Mouse (Mus musculus) E14TG2a.4 (cell line): Measurements from ENCODE around the gene Cdhr4.

ENCODE experiments used
- H3K27me3 ChIP-seq: 2 replicates; pipeline ENCODE4 v1.6.1; 2014; ENCODE audit warnings: low read length, control low read depth; ENCODE audit not compliant: insufficient read depth
- H3K36me3 ChIP-seq: 2 replicates; pipeline ENCODE4 v1.6.1; 2014; ENCODE audit warnings: low read length, control low read depth; ENCODE audit not compliant: insufficient read depth
- H3K4me1 ChIP-seq: replicated peaks from 2 replicates; pipeline ENCODE4 v1.6.1; 2014; ENCODE audit warnings: low read depth, low read length, control low read depth
- H3K4me3 ChIP-seq: replicated peaks from 2 replicates; pipeline ENCODE4 v1.5.1; 2014; ENCODE audit warnings: mild to moderate bottlenecking, low read length
- H3K9me3 ChIP-seq: 2 replicates; pipeline ENCODE4 v1.6.1; 2014; ENCODE audit warnings: low read length, control low read depth
- CTCF ChIP-seq: conservative IDR thresholded peaks from 2 replicates; pipeline ENCODE4 v1.5.1; 2014; ENCODE audit warnings: low read length
- NANOG ChIP-seq: IDR thresholded peaks from 2 replicates; pipeline ENCODE4 v1.6.1; 2014; ENCODE audit warnings: borderline replicate concordance, low read length, mixed read lengths
- POU5F1 ChIP-seq: IDR thresholded peaks from 2 replicates; pipeline ENCODE4 v1.6.1; 2014; ENCODE audit warnings: low read length, borderline replicate concordance

The Cdhr4 gene

GRCm38 (mm10) chr9:108046582-108046981 is 54.3 kb downstream of the Cdhr4 start:
- no peaks in the 10 kb centered on the region for H3K9me3 ChIP-seq
- peaks cover 64% of the 10 kb centered on the region for H3K4me1 ChIP-seq
- TF ChIP-seq POU5F1 (no peak), CTCF (no peak), NANOG (no peak)
- H3K27me3 ChIP-seq, result no peaks in the 10 kb centered on the region
- peaks cover 72% of the 10 kb centered on the region for H3K36me3 ChIP-seq
- H3K4me3 ChIP-seq, result no peak overlapping the region

DNA sequence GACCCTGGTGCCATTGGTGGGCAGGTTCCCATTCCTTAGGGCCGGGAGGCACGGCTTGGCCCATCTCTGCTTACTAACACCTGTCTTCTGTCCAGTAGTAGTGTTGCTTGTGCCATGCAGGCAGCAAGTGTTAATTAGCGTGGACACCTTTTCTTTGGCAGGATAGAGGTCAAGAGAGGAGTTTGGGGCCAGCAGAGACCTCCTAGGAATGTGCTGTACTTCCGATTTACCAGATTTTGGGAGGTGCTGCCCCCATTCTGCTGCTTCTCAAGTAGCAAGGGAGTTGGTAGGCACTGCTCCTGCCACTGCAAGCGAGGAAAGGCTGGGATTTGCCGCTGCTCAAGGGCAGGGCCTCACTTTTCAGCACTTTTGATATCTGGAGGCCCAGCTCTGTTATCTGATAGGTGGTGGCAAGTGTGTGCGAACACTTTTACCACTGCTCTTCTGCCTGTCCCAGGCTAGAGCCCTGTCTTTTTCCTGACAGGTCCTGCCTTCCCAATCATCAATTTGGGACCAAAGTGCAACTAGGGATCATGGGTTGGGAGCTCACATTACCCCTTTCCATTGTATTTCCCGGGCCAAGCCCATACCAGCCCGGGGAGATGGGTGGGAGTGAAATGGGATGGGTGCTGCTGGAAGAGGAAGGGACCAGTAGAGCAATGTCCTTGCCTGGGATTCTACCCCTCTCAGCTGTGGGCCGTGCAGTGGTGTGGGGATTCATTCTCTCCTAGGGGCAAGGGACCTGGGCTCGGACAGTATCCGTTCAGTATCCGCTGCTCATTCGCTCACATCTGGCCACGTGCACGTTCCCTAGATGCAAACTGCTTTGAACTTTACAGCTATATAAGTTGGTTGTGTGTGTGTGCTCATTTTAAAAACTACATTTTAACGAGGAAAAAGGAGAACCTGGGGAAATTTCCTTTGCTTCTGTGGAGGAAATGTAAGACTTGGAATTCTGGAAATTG is 55.6 kb downstream of the Cdhr4 start:
- Histone ChIP-seq H3K36me3 (peaks cover 69% of the 10 kb centered on the region), H3K9me3 (no peaks in the 10 kb centered on the region), H3K4me3 (peak overlapping the region; percentile 80), H3K27me3 (no peaks in the 10 kb centered on the region), H3K4me1 (peaks cover 76% of the 10 kb centered on the region)
- no peak for TF ChIP-seq POU5F1
- no peak for TF ChIP-seq CTCF
- no peak for TF ChIP-seq NANOG

GRCm38 (mm10) chr9:108048566-108048955 is 56.3 kb downstream of the Cdhr4 start:
- Histone ChIP-seq H3K27me3 (no peaks in the 10 kb centered on the region), H3K9me3 (no peaks in the 10 kb centered on the region), H3K4me1 (peaks cover 82% of the 10 kb centered on the region), H3K4me3 (peak overlapping the region; percentile 80), H3K36me3 (peaks cover 64% of the 10 kb centered on the region)
- TF ChIP-seq POU5F1 (no peak), NANOG (no peak)

- Histone ChIP-seq H3K36me3 (peaks cover 61% of the 10 kb centered on the region), H3K9me3 (no peaks in the 10 kb centered on the region), H3K27me3 (no peaks in the 10 kb centered on the region), H3K4me1 (peaks cover 87% of the 10 kb centered on the region), H3K4me3 (peak within 1 kb of the TSS; percentile 90)
- TF ChIP-seq NANOG (no peak), POU5F1 (no peak), CTCF (no peak)
Observed at GRCm38 (mm10) chr9:108049016-108049455, 56.7 kb downstream of the Cdhr4 start, which contains the start of gene Gmppb. Gmppb (plus strand) TSS chr9:108049242.
